Mouse (Mus musculus): Measurements from ENCODE around the gene Slx4ip. TPM values are rescaled to one million over a fixed set of nuclear protein-coding genes. Genes with fewer than 3 reads are reported as not detected.

Gene Slx4ip
- total RNA-seq, 2 experiments from 2014 or later: 6.1 TPM

DNA sequence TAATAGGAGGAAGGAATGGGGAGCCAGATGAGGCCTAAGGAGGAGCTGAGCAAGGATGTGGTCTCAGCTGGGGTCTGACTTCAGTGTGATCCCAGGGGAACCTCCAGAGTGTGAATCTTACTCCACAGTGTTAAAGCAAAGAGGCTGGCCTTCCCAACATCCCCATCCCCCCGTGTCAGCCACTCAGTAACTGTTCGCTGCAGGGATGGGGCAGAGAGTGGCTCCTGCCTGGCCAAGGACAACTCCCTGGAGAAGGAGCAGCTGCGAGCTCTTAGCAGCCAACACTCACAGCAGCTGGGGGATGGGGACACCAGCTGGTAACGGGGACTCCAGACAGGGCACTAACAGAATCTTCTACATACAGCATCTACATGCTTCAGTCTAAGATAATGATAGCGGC, 210.1 kb downstream of the Slx4ip start:
- peak; percentile 29 to 54 for DNase-seq

DNA sequence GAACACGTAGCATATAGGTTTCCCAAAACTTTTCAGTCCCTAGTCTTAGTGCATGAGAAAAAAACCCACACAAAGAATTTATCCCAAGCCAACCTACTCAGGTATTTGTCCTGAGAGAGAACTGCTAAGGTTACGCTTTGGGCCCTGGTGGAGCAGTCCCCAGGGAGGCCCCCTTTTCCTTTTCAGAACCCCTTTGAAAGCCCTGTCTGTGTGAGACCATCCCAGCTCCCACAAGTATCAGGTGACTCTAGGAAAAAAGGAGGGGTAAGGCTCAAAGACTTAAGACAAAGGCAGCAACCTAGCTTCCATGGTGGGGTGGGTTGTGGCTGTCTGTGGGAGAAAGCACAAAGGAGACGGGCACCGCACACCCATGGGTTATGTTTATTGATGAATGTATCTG, 216.2 kb downstream of the Slx4ip start:
- DNase-seq: no peak

DNA sequence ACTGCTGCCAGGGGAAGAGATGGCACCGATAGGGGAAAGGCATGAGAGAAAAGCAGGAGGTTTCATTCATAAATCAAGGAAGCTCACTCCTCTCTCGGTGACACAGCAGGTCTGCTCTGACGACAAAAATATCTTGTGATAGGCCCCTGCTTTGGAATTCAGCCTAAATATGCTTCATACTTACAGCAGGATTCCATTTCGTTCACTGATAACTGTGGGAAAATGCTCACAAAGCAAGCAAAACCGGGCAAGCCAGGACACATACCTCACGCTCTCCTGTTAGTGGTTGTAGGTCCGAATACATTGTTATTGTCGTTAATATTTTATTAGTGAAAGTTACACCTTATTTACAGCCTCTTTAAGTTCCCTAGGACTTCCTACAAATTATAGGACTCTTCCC, 216.9 kb downstream of the Slx4ip start:
- DNase-seq: no peak

DNA sequence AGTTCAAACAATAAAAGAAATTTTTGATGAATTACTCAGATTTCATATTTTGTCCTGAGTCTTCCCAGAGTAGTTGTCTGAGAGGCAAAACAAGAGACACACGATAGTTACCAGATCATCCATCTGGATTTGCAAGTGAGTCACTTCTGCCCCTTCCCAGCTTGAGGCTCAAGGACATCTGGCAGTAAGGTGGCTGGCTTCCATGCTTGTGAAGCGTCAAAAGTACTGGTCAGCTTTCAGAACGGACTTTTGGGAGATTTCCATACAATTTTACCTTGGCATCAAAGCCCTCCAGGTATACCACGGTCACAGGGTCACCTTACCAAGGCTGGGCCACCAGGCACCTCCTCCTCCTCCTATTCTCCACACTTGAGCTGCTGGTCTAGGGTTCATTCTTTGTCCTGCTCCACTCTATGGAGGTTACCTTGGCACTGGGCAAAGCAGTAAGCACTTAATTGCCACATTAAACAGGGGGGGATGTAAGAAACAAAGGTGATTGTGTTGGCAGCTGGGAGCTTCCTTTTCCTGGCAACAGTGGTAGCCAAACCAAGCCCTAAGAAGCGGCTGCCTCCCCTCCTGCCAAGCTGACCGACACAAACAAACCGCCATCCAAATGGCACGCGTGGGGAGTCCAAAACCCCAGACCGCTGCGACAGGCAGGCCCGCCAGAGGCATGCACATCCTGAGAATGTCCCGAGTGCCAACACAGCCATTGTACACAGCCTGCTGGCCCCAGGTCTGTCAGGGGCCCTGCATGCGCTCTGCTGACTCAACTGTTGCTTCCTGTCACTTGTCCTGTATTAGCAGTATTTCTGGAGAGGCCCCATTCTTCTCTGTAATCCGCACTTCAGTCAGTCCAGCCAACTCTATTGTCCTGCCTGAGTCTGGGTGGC, 218.5 kb downstream of the Slx4ip start:
- peak; percentile 36 to 51 for DNase-seq

DNA sequence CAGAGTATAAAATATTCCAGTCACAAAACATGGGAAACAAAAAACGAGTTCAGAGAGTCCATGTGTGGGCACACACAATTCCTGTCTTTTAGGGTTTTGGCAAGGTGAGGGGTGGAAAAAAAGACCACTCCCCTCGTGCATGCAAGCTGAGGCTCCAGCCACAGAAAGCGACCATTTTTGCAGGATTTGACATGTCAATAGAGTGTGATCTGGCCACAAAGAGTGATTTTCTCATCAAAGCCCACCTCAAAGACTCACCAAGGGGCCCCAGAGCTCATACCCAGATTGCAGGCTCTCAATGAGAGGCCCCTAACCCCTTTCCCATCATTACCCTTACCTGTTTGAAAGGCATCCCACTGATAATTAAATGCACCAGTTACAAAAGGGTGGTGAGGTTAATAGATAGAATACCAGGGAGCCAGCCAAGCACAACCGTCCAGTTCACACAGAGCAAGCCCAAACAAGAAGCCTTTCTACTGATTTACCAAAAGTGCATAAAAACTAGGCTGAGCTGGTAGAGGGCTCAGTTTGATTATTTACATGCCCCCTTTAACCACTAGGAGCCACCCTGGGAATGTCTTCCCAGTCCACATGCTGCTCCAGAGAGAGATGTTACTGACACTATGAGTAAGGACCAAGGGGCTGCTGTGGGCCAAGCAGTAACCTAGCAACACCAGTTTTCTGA, 219.3 kb downstream of the Slx4ip start:
- no peak for DNase-seq

DNA sequence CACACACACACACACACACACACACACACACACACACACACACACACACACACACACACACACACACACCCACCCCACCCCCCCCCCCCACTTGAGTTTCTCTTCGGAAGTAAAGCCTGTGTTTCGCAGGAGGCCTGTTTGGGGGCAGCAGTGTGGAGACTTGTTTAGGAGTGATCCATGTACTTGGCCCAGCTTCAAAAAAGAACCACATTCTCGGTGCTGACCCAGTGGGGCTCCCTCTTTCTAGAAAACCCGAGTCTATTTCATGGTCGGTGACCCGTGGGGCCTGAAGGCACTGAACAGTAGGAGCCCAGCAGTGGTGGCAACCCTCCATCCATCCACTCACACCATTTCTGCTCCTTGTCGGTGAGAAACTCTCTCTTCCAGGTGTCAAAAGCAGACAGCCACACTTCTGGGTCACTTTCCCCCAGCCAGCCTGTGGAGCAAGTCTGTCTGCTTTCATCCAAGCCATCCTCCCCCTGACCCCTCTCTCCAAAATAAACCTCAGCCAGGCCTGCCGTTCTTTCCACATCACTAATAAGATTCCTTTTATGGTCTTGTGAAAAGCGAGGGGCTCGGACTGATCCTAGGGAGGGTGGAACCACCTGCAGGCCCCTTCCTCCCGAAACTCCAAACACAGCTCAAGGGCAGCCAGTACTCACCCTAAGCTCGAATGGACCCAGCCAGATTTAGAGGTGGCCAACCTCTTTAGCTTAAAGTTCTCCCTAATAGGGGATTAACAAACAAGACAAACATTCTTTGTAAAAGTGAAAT, 222.5 kb downstream of the Slx4ip start:
- no peak for DNase-seq

DNA sequence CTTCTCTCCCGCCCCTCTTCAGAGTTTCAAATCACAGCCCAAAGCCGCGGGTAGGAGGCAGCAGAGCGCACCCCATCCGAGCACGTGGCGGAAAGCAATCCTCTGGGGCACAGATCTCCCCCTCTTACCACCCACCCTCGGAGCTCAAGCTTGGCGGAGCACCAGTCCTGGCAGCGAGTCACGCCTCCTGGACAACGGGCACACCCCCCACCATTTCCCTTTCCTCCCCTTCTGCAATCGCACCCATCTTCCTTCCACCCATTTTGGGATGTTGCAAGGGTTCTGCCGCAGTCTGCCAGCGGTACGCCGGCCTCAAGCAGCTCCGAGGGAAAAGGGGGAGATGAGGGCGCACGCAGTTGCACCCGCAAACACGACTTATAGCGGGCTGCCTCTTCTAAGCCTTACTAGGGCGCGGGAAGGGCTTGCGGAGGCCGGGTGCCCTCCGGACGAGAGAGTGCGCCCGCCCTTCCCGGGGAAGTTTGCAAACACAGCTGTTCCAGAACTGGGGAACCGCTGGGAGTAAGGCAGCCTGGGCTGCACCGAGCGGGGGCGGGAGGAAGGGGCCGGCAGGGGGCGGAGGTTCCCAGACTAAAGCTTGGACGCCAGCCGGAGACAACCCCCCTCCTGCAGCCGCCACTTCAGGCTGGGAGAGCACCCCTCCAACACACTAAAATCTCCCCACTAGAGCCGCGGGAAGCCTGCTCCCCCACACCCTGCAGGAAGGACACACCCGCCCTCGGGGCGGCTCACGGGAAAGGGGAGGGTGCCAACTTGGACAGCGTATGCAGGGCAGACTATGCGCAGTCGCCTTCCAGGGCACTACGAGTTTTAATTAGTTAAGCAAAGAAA, 223.5 kb downstream of the Slx4ip start:
- DNase-seq: peak; percentile 85

DNA sequence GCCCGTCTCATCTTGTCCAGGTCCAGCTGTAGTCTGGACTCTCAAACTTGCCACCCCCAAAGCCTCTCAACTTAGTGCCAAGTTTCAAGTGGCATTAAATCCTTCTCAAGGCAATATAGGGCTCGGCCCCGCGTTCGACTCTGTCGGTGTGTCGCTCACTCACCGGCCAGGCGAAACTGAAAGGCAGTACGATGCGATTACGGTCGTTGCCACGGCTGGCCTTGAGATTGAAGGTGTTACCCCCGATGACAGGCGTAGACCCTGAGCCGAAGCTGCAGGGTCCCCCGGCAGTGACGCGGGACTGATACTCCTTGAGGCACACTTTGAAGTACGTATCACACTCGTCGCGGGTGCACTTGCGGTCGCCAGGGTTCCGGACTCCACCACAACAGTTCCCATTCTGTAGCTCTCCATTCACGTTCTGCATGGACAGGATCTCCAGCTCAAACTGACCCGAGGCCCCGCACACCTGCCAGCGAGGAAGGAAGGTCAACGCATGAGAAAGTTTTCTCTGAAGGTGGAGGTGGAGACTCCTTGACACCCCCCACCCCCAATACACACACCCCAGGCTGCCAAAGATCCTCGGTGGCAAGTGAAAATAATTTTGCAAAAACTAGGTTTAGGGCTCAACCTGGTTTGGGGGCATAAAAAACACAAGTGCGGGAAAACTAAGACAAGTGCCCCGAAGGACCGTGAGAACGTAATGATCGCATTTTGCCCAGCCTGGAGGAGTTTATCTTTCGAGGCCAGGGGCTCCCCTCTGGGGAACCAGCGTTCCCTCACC, 224.4 kb downstream of the Slx4ip start:
- DNase-seq: peak; percentile 25 to 45

DNA sequence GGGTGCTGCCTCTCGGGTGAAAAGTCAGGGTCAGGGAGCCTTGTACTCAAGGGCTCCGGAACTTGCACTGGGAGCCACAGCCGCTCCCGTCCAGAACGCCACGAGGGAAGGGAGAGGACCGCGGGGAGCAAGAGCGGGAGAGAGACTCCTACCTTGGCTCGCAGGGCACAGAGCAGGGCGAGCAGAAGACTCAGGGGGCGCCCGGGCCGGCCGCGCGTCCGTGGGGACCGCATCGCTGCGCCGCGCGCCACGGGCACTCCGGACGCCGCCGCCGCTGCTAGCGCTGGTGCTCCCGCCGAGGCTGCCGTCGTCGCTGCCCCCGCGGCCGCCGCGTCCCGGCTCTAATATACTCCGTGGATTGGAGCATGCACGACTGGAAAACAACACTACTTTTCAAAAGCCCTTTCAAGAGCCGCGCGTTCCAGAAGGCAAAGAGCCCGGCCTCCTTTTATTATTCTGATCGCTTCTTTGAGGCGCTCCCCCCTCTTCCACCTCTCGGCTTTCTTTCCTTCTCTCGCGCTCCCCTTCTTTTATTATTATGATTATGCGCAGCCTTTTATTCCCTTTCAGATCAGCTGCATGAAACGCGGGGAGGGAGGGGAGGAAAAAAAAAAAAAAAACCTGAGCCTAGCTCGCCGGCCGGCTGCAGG, 225.1 kb downstream of the Slx4ip start, which contains the start of gene Jag1:
Gene Jag1 (minus strand): TSS at position 620 of the 650 bp plus-strand sequence.
- DNase-seq: peak; percentile 56 to 69

DNA sequence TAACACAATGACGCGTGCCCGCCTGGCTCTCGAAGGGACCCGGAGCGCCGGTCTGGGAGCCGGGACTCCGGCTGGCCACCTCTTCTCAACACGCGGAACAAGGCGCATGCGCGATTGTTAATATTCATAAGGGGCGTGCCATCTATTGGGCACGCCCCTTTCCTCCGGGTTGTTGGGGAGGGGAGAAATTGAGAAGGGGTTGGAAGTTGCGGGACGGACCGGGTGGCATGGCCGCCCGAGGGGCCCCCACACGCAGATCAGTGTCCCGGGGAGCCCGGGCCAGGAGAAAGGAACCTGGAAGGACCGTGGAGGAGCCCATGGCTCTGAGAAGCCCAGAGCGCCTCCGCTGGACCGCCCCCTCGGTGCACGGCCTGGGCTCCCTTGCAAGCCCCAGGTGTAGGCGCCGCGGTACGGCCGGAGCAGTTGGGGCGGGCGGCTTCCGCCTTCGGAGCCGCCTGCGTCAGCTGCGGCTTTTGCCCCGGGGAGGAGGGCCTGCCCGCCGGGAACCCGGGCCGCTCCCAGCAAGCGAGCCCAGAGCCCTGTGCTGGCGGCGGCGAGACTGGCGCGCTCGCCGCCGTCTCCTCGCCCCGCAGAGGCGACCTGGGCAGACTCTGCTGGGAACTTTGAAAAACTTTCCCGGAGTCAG, 225.8 kb downstream of the Slx4ip start:
- peak; percentile 92 to 94 for DNase-seq

DNA sequence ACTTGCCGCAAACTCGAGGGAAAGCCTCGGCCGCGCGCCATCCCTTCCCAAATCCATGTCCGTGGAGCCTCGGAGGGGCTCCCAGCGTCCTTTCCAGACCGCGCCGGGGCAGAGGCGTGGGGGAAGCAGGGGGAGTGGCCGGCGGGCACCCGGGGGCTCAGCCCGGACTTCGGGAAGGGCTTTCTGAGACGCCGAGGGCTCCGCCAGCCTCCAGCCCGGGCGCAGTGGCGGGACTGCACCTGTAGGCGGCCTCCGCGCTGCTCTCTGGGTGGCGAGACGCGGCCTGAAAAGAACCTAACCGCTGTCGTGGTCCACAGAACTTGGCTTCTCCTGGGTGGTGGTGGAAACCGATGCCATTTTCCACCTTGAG, 226.3 kb downstream of the Slx4ip start:
- DNase-seq: peak; percentile 91 to 94

Other genes with a start within 250 kb of the Slx4ip start
- 10 to 100 TPM; 28.9 to 31.8 TPM for gene Snap25, start 177.8 kb upstream of the Slx4ip start, total RNA-seq (2021)
- 1 to 10 TPM; 7.8 to 9.0 TPM for gene AL731706.2, start 5.5 kb upstream of the Slx4ip start, total RNA-seq (2021)
- 10 to 100 TPM; 14.3 to 23.6 TPM for gene AL731706.1, start 171 bp downstream of the Slx4ip start, total RNA-seq (2021)
- gene Mkks, start 171 bp downstream of the Slx4ip start, total RNA-seq (2021): 10 to 100 TPM; 16.8 to 26.6 TPM
- gene Jag1, start 225.4 kb downstream of the Slx4ip start, total RNA-seq (2021): 10 to 100 TPM; 13.5 to 13.6 TPM